Mouse (Mus musculus): ENCODE data around the gene Lmtk3. TPM values are rescaled to one million over a fixed set of nuclear protein-coding genes. Genes with fewer than 3 reads are reported as not detected.

Lmtk3 gene
- polyA plus RNA-seq, 1 experiment from 2014 or later: 32.3 TPM

DNA sequence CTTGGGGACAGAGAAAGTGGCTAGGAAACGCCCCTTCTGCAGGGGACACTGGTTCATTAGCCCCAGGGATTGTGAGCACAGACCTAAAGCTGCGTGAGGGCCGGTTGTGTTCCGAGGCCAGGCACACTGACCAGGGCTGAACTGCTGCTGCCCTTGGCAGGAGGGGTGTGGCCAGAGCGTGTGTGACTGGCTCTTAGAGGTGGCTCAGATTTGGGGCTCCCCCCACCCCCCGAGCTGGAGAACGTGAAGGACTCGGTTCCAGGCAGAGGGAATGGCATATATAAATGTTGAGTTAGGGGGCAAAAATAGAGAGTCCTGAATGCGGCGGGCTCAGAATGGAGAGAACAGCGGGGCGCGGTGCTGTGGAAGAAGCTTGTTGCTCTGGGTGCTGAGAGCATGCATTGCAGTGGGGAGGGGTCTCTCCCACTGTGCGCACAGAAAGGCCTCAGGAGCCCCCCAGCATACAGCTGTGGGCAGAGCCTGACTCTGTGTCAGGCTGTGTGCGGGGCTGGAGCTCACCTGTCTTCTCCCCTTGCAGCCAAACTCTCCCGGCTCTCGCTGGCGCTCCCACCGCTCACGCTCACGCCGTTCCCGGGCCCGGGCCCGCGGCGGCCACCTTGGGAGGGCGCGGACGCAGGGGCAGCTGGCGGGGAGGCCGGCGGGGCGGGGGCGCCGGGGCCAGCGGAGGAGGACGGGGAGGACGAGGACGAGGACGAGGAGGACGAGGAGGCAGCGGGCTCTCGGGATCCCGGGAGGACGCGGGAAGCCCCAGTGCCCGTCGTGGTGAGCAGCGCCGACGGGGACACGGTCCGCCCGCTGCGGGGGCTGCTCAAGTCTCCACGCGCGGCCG, 14.3 kb downstream of the Lmtk3 start:
- no peaks in the 10 kb centered on the region for H3K9me3 ChIP-seq (ENCODE audit: control insufficient read depth, low read length)
- peak overlapping the region; percentile 45 for H3K4me2 ChIP-seq (ENCODE audit: low read depth, low read length)
- ATAC-seq (ENCODE audit: low read depth): no peak
- H3K36me3 ChIP-seq (ENCODE audit: control insufficient read depth, insufficient read depth, low read length): peaks cover 46% of the 10 kb centered on the region
- H3K27me3 ChIP-seq (ENCODE audit: control insufficient read depth, insufficient read depth, low read length): no peaks in the 10 kb centered on the region
- H3K9ac ChIP-seq (replicated peaks; ENCODE audit: low read depth, low read length): peak overlapping the region; percentile 50
- no peak overlapping the region for H3K27ac ChIP-seq (ENCODE audit: low read depth, low read length)
- H3K4me3 ChIP-seq (ENCODE audit: low read depth, low read length): peak overlapping the region; percentile 13; the same call in 1 of the 2 replicates
- WGBS: 6% methylated on average over 33 of the region's 60 CpGs
- peaks cover 17% of the 10 kb centered on the region for H3K4me1 ChIP-seq (ENCODE audit: control insufficient read depth, insufficient read depth, low read length)

DNA sequence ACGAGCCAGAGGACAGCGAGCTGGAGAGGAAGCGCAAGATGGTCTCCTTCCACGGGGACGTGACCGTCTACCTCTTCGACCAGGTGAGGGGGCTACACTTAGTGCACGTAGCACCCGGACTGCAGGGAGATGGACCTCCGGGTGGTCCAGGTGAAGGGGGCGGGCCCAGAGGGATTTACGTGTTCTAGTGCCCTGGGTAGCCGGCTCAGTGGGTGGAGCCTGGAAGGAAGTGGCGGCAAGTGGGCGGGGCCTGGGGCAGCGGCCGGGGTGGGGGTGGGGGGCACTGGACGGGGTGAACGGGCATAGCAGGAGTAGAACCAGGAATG, 14.9 kb downstream of the Lmtk3 start:
- peak overlapping the region; percentile 50; the same call in 1 of the 2 replicates for H3K9ac ChIP-seq (replicated peaks; ENCODE audit: low read depth, low read length)
- no peaks in the 10 kb centered on the region for H3K9me3 ChIP-seq (ENCODE audit: control insufficient read depth, low read length)
- H3K27me3 ChIP-seq (ENCODE audit: control insufficient read depth, insufficient read depth, low read length): no peaks in the 10 kb centered on the region
- peak overlapping the region; percentile 13; the same call in 1 of the 2 replicates for H3K4me3 ChIP-seq (ENCODE audit: low read depth, low read length)
- peaks cover 17% of the 10 kb centered on the region for H3K4me1 ChIP-seq (ENCODE audit: control insufficient read depth, insufficient read depth, low read length)
- H3K36me3 ChIP-seq (ENCODE audit: control insufficient read depth, insufficient read depth, low read length): peaks cover 45% of the 10 kb centered on the region
- no peak overlapping the region for H3K27ac ChIP-seq (ENCODE audit: low read depth, low read length)
- 8% methylated on average over 18 of the region's 19 CpGs for WGBS
- H3K4me2 ChIP-seq (ENCODE audit: low read depth, low read length): peak overlapping the region; percentile 45
- no peak for ATAC-seq (ENCODE audit: low read depth)

DNA sequence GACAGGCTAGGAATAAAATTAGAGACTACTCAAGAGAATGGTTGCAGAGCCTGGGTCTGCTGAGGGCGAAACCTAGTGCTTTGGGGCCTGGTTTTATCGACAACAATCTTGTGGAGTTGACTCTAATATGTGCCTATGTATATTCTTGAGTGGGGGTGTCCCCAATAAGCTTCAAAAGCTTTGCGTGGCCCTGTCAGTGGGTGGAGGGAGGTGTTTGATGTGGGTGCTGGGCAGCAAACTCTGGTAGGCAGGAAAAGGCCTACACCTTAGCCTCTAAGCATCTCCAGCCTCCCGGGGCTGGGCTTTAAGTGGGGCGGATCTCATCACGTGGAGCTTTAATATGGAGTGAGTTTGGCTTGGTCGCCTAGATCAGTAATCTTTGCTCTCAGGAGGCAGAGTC, 15.4 kb downstream of the Lmtk3 start:
- Histone ChIP-seq H3K4me1 (ENCODE audit: control insufficient read depth, insufficient read depth, low read length) (peaks cover 17% of the 10 kb centered on the region), H3K9me3 (ENCODE audit: control insufficient read depth, low read length) (no peaks in the 10 kb centered on the region), H3K9ac (replicated peaks; ENCODE audit: low read depth, low read length) (no peak overlapping the region), H3K4me2 (ENCODE audit: low read depth, low read length) (no peak overlapping the region), H3K27ac (ENCODE audit: low read depth, low read length) (no peak overlapping the region), H3K36me3 (ENCODE audit: control insufficient read depth, insufficient read depth, low read length) (peaks cover 43% of the 10 kb centered on the region), H3K4me3 (ENCODE audit: low read depth, low read length) (no peak overlapping the region), H3K27me3 (ENCODE audit: control insufficient read depth, insufficient read depth, low read length) (no peaks in the 10 kb centered on the region)
- no peak for ATAC-seq (ENCODE audit: low read depth)
- WGBS: 50% methylated on average over 7 of the region's 7 CpGs

DNA sequence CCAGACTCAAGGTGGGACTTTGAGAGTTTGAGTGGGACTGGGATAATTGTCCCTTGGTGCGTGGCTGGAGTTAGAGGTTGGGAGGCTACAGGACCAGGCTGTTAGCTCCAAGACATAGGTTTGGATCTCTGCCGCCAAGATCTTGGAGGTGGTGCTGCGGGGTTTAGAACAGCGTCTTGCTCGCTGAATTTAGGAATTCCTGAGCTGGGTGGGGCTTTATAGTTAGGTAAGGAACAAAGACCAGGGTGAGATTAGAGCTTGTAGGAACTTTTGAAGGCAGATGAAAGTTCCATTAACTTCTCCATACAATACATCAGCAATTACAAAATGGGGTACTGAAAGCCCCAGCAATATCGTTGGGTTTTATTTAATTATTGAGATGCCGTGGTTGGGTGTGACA, 16.5 kb downstream of the Lmtk3 start:
- H3K27ac ChIP-seq (ENCODE audit: low read depth, low read length): no peak overlapping the region
- H3K27me3 ChIP-seq (ENCODE audit: control insufficient read depth, insufficient read depth, low read length): no peaks in the 10 kb centered on the region
- 39% methylated on average over 7 of the region's 7 CpGs for WGBS
- H3K36me3 ChIP-seq (ENCODE audit: control insufficient read depth, insufficient read depth, low read length): peaks cover 41% of the 10 kb centered on the region
- no peak for ATAC-seq (ENCODE audit: low read depth)
- H3K4me2 ChIP-seq (ENCODE audit: low read depth, low read length): no peak overlapping the region
- peaks cover 17% of the 10 kb centered on the region for H3K4me1 ChIP-seq (ENCODE audit: control insufficient read depth, insufficient read depth, low read length)
- no peak overlapping the region for H3K9ac ChIP-seq (replicated peaks; ENCODE audit: low read depth, low read length)
- H3K4me3 ChIP-seq (ENCODE audit: low read depth, low read length): no peak overlapping the region
- H3K9me3 ChIP-seq (ENCODE audit: control insufficient read depth, low read length): no peaks in the 10 kb centered on the region

DNA sequence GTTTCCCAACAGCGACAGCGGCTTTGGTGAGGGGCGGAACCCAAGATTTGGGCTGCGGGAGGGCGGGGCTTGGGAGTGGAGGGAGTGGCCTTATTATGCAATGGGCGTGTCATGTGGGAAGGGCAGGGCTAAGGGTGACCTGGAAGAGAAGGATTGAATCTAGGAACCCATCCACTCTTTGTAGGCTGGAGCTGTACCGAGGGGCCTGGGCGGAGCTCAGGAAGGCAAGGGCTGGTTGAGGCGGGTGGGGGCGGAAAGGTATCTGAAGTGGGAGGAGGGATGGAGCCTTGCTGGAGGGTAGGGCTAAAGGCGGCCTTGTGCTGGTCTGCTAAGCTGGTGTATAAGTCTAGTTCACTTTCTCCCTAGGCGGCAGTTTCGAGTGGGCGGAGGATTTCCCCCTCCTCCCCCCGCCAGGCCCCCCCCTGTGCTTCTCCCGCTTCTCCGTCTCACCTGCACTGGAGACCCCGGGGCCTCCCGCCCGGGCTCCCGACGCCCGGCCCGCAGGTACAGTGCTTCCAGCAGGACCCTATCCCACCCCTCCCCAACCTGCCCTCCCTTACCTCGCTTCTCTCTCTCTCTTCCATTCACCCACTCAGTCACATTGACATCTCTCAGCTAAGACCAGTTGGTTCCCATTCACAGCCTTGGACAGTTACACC, 17.1 kb downstream of the Lmtk3 start:
- no peak overlapping the region for H3K9ac ChIP-seq (replicated peaks; ENCODE audit: low read depth, low read length)
- ATAC-seq (ENCODE audit: low read depth): no peak
- H3K27ac ChIP-seq (ENCODE audit: low read depth, low read length): peak overlapping the region; percentile 2; the same call in 1 of the 2 replicates

DNA sequence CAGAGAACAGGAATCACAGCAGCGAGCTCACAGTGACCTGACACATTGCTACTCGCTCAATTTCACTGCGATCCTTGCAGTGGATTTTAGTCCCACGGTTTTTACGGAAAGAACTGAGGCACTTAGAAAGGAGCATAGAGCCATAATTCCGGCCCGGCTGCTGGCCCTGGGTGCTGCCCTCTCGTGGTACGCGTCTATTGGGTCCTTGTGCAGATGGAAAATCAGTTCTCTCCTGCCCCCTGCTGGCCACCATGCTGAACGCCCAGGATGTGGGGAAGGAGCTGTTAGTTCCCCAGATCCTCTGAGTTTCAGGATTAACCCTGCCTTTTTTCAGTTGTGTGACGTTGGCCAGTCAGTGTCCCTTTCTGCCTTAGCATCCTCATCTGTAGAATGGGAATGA, 17.8 kb downstream of the Lmtk3 start:
- H3K4me1 ChIP-seq (ENCODE audit: control insufficient read depth, insufficient read depth, low read length): peaks cover 17% of the 10 kb centered on the region
- no peaks in the 10 kb centered on the region for H3K9me3 ChIP-seq (ENCODE audit: control insufficient read depth, low read length)
- peak overlapping the region; percentile 2; the same call in 1 of the 2 replicates for H3K27ac ChIP-seq (ENCODE audit: low read depth, low read length)
- peak; percentile 61; the same call in 1 of the 2 replicates for ATAC-seq (ENCODE audit: low read depth)
- 6% methylated on average over 12 of the region's 12 CpGs for WGBS
- no peak overlapping the region for H3K4me2 ChIP-seq (ENCODE audit: low read depth, low read length)
- peaks cover 39% of the 10 kb centered on the region for H3K36me3 ChIP-seq (ENCODE audit: control insufficient read depth, insufficient read depth, low read length)
- H3K9ac ChIP-seq (replicated peaks; ENCODE audit: low read depth, low read length): no peak overlapping the region
- no peaks in the 10 kb centered on the region for H3K27me3 ChIP-seq (ENCODE audit: control insufficient read depth, insufficient read depth, low read length)
- H3K4me3 ChIP-seq (ENCODE audit: low read depth, low read length): no peak overlapping the region

More for the DNA sequence above, 17.1 kb downstream of the Lmtk3 start:
- H3K9me3 ChIP-seq (ENCODE audit: control insufficient read depth, low read length): no peaks in the 10 kb centered on the region
- peaks cover 35% of the 10 kb centered on the region for H3K36me3 ChIP-seq (ENCODE audit: control insufficient read depth, insufficient read depth, low read length)
- H3K4me2 ChIP-seq (ENCODE audit: low read depth, low read length): no peak overlapping the region
- no peaks in the 10 kb centered on the region for H3K27me3 ChIP-seq (ENCODE audit: control insufficient read depth, insufficient read depth, low read length)
- H3K4me1 ChIP-seq (ENCODE audit: control insufficient read depth, insufficient read depth, low read length): peaks cover 17% of the 10 kb centered on the region
- no peak overlapping the region for H3K4me3 ChIP-seq (ENCODE audit: low read depth, low read length)
- 27% methylated on average over 22 of the region's 25 CpGs for WGBS

DNA sequence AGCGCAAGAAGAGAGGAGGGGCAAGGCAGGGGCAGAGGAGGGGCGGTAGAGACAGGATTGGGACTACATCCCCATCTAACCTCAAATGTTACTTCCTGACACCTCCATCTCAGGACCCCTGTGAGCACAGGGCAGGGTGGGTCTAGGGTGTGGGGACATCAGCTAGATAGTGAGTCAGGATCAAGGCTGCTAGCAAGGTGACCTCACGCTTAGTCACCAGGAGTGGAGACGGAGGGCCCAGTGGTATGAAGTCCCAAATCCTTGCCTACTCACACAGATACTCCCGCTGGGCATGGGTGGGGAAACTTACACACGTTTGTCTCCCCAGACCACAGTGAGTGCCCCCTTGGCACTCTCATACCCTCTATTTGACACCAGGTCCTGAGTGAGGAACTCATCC, 19.0 kb downstream of the Lmtk3 start:
- Histone ChIP-seq H3K4me2 (ENCODE audit: low read depth, low read length) (no peak overlapping the region), H3K4me3 (ENCODE audit: low read depth, low read length) (no peak overlapping the region), H3K9ac (replicated peaks; ENCODE audit: low read depth, low read length) (no peak overlapping the region), H3K9me3 (ENCODE audit: control insufficient read depth, low read length) (no peaks in the 10 kb centered on the region), H3K4me1 (ENCODE audit: control insufficient read depth, insufficient read depth, low read length) (peaks cover 12% of the 10 kb centered on the region), H3K36me3 (ENCODE audit: control insufficient read depth, insufficient read depth, low read length) (peaks cover 50% of the 10 kb centered on the region), H3K27me3 (ENCODE audit: control insufficient read depth, insufficient read depth, low read length) (no peaks in the 10 kb centered on the region), H3K27ac (ENCODE audit: low read depth, low read length) (no peak overlapping the region)
- ATAC-seq (ENCODE audit: low read depth): no peak
- 96% methylated on average over 6 of the region's 6 CpGs for WGBS

DNA sequence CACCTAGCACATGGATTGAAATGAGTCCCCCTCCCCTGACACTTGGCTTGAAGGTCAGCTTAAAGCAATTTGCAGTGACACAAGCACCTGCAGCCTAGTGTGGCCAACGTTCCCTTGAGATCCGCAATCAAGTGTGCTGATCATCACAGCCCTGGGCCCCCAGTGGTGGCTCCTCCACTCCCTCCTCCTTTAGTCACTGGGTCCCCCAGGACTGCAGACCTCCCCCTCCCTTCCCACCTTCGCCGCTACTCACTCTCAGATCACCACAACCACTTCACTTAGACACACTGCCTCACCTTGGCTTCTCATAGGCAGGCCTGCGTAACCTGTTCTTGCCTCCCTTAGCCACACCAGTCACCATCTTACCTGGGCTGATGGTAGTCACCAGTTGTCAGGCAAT, 22.4 kb downstream of the Lmtk3 start:
- Histone ChIP-seq H3K4me3 (ENCODE audit: low read depth, low read length) (no peak overlapping the region), H3K4me1 (ENCODE audit: control insufficient read depth, insufficient read depth, low read length) (no peaks in the 10 kb centered on the region), H3K36me3 (ENCODE audit: control insufficient read depth, insufficient read depth, low read length) (peaks cover 76% of the 10 kb centered on the region), H3K9me3 (ENCODE audit: control insufficient read depth, low read length) (no peaks in the 10 kb centered on the region), H3K27ac (ENCODE audit: low read depth, low read length) (no peak overlapping the region; the same call in 1 of the 2 replicates), H3K9ac (replicated peaks; ENCODE audit: low read depth, low read length) (no peak overlapping the region), H3K4me2 (ENCODE audit: low read depth, low read length) (no peak overlapping the region), H3K27me3 (ENCODE audit: control insufficient read depth, insufficient read depth, low read length) (no peaks in the 10 kb centered on the region)
- WGBS: 58% methylated on average over 5 of the region's 5 CpGs
- no peak for ATAC-seq (ENCODE audit: low read depth)

DNA sequence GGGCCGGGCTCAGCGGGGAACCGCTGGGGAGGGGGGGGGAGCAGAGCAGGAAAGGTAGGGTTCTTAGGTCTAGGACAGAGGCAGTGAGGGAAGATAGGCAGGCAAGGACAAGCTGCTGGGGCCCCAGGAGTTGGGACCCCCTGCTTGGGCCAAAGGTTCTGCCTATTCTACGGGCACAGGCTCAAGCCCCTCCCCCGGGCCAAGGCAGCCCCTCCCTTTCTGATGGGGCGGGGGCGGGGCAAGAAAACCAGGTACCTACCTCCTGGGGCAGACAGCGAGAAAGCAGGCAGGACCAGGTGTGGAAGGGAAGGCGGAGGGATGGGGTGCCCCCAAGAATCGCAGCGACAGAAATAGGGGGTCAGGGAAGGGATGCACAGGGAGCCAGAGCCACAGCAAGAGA, 24.9 kb downstream of the Lmtk3 start:
- ATAC-seq (ENCODE audit: low read depth): no peak

More for the DNA sequence above, 24.9 kb downstream of the Lmtk3 start:
- Histone ChIP-seq H3K27ac (ENCODE audit: low read depth, low read length) (no peak overlapping the region), H3K9ac (replicated peaks; ENCODE audit: low read depth, low read length) (no peak overlapping the region), H3K9me3 (ENCODE audit: control insufficient read depth, low read length) (no peaks in the 10 kb centered on the region), H3K4me2 (ENCODE audit: low read depth, low read length) (no peak overlapping the region), H3K36me3 (ENCODE audit: control insufficient read depth, insufficient read depth, low read length) (peaks cover 79% of the 10 kb centered on the region), H3K4me3 (ENCODE audit: low read depth, low read length) (no peak overlapping the region), H3K27me3 (ENCODE audit: control insufficient read depth, insufficient read depth, low read length) (no peaks in the 10 kb centered on the region), H3K4me1 (ENCODE audit: control insufficient read depth, insufficient read depth, low read length) (peaks cover 13% of the 10 kb centered on the region)
- 49% methylated on average over 10 of the region's 11 CpGs for WGBS
